Mouse (Mus musculus): ENCODE data around the gene Ccdc184. TPM values are rescaled to one million over a fixed set of nuclear protein-coding genes. Genes with fewer than 3 reads are reported as not detected.

Ccdc184 gene
- polyA plus RNA-seq, 1 experiment from 2014 or later = 1.1 TPM

DNA sequence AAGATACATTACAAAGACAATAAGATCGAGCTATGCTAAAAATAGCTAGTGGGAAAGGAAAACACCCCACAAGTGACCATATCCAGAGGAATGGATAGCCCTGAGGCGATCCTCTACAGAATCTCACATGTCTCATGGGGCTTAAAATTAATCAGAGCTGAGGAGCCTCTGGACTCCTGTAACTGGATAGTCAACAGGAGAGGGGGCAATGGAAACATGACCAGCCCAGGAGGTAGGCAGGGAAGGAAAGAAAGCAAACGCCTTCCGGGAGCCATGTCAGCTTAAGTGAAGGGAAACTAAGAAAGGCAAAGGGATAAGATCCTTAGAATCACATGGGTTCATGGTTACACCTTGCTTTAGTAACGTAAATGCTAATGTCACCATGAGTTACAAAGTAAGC is 26.1 kb upstream of the Ccdc184 start:
- no peak overlapping the region for H3K27ac ChIP-seq
- H3K9ac ChIP-seq = no peak overlapping the region
- H3K4me3 ChIP-seq = no peak overlapping the region
- WGBS = 84% methylated on average over 5 of the region's 5 CpGs
- H3K36me3 ChIP-seq = peaks cover 60% of the 10 kb centered on the region
- no peak overlapping the region for H3K4me2 ChIP-seq
- peaks cover 8% of the 10 kb centered on the region for H3K4me1 ChIP-seq
- no peak for ATAC-seq (ENCODE audit: insufficient number of reproducible peaks, insufficient read depth, low FRiP score, low TSS enrichment, low read depth)
- no peaks in the 10 kb centered on the region for H3K27me3 ChIP-seq
- no peaks in the 10 kb centered on the region for H3K9me3 ChIP-seq

DNA sequence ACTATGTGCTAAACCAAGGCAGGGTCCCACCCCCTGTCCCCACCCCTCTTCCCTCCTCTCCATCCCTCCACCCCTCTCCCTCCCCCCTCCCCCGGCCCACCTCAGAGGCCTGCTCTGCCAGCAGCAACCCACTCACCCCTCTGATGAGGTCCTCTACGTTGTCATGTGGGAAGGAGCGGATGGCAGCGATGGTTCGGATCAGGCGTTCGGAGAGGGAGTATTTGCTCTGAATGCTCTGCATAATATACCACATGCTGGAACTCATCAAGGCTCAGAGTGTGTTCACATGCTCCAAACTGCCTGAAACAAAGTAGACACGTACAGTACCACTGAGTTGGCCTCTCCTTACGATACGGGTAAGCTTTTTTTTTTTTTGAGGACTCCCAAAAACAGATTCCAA is 24.4 kb upstream of the Ccdc184 start:
- H3K9ac ChIP-seq = no peak overlapping the region
- no peak for ATAC-seq (ENCODE audit: insufficient number of reproducible peaks, insufficient read depth, low FRiP score, low TSS enrichment, low read depth)
- peaks cover 44% of the 10 kb centered on the region for H3K36me3 ChIP-seq
- H3K4me1 ChIP-seq = peaks cover 11% of the 10 kb centered on the region
- no peak overlapping the region for H3K4me2 ChIP-seq
- H3K27me3 ChIP-seq = no peaks in the 10 kb centered on the region
- no peak overlapping the region for H3K4me3 ChIP-seq
- no peaks in the 10 kb centered on the region for H3K9me3 ChIP-seq
- no peak overlapping the region for H3K27ac ChIP-seq
- WGBS = 79% methylated on average over 10 of the region's 10 CpGs

- peak overlapping the region; percentile 85 for H3K27ac ChIP-seq
- peak; percentile 62 for ATAC-seq (ENCODE audit: insufficient number of reproducible peaks, insufficient read depth, low FRiP score, low TSS enrichment, low read depth)
- peak overlapping the region; percentile 92 for H3K9ac ChIP-seq
- under 1% methylated on average over 36 of the region's 36 CpGs for WGBS
- peak overlapping the region; percentile 84 for H3K4me2 ChIP-seq
- H3K9me3 ChIP-seq = no peaks in the 10 kb centered on the region
- H3K36me3 ChIP-seq = peaks cover 22% of the 10 kb centered on the region
- peak overlapping the region; percentile 87 for H3K4me3 ChIP-seq
- peaks cover 11% of the 10 kb centered on the region for H3K4me1 ChIP-seq
- H3K27me3 ChIP-seq = no peaks in the 10 kb centered on the region
Measured at GRCm38 (mm10) chr15:98144861-98145507, 22.0 kb upstream of the Ccdc184 start.

- Histone ChIP-seq H3K4me1 (peaks cover 11% of the 10 kb centered on the region), H3K4me3 (peak overlapping the region; percentile 87), H3K36me3 (peaks cover 16% of the 10 kb centered on the region), H3K9ac (peak overlapping the region; percentile 92), H3K9me3 (no peaks in the 10 kb centered on the region), H3K27ac (peak overlapping the region; percentile 85), H3K4me2 (peak overlapping the region; percentile 84), H3K27me3 (no peaks in the 10 kb centered on the region)
- under 1% methylated on average over 38 of the region's 38 CpGs for WGBS
- peak; percentile 91 for ATAC-seq (ENCODE audit: insufficient number of reproducible peaks, insufficient read depth, low FRiP score, low TSS enrichment, low read depth)
Measured at GRCm38 (mm10) chr15:98145559-98146181, 21.3 kb upstream of the Ccdc184 start.

GRCm38 (mm10) chr15:98148356-98148755 is 18.6 kb upstream of the Ccdc184 start:
- no peak overlapping the region for H3K4me3 ChIP-seq
- ATAC-seq (ENCODE audit: insufficient number of reproducible peaks, insufficient read depth, low FRiP score, low TSS enrichment, low read depth) = no peak
- H3K4me2 ChIP-seq = no peak overlapping the region
- no peak overlapping the region for H3K9ac ChIP-seq
- no peaks in the 10 kb centered on the region for H3K9me3 ChIP-seq
- 75% methylated on average over 3 of the region's 3 CpGs for WGBS
- no peak overlapping the region for H3K27ac ChIP-seq
- H3K4me1 ChIP-seq = peaks cover 14% of the 10 kb centered on the region
- H3K36me3 ChIP-seq = no peaks in the 10 kb centered on the region
- H3K27me3 ChIP-seq = no peaks in the 10 kb centered on the region

DNA sequence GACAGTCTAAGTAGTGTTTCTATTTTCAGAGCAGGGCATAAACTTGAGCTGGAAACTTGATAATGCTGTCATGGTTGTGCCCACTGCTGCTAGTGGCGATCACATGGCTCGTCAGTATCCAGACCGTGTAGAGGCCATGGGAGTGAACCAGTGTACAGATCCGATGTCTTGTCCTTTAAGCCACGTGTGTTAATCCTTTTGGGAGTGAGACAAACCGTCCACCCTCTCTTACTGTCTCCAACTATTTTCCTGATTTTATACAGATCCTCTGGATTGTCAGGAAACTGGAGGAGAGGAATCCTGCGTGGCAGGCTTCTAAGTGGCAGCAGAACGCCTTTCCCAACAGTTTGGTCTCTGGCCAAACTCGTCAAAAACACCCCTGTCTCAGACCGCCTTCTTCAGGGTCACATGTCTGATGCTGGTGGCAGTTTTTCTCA is 17.8 kb upstream of the Ccdc184 start:
- Histone ChIP-seq H3K36me3 (no peaks in the 10 kb centered on the region), H3K27me3 (no peaks in the 10 kb centered on the region), H3K9me3 (no peaks in the 10 kb centered on the region), H3K4me1 (peaks cover 14% of the 10 kb centered on the region), H3K9ac (no peak overlapping the region), H3K4me2 (no peak overlapping the region), H3K4me3 (no peak overlapping the region), H3K27ac (no peak overlapping the region)
- WGBS = 55% methylated on average over 10 of the region's 10 CpGs
- ATAC-seq (ENCODE audit: insufficient number of reproducible peaks, insufficient read depth, low FRiP score, low TSS enrichment, low read depth) = no peak

- Histone ChIP-seq H3K4me2 (no peak overlapping the region), H3K36me3 (no peaks in the 10 kb centered on the region), H3K4me3 (no peak overlapping the region), H3K27me3 (no peaks in the 10 kb centered on the region), H3K9me3 (no peaks in the 10 kb centered on the region), H3K27ac (no peak overlapping the region), H3K4me1 (peaks cover 3% of the 10 kb centered on the region; the same call in 1 of the 2 replicates), H3K9ac (no peak overlapping the region)
- WGBS = 40% methylated on average over 7 of the region's 7 CpGs
- no peak for ATAC-seq (ENCODE audit: insufficient number of reproducible peaks, insufficient read depth, low FRiP score, low TSS enrichment, low read depth)
Measured at GRCm38 (mm10) chr15:98152916-98153315, 14.0 kb upstream of the Ccdc184 start.

DNA sequence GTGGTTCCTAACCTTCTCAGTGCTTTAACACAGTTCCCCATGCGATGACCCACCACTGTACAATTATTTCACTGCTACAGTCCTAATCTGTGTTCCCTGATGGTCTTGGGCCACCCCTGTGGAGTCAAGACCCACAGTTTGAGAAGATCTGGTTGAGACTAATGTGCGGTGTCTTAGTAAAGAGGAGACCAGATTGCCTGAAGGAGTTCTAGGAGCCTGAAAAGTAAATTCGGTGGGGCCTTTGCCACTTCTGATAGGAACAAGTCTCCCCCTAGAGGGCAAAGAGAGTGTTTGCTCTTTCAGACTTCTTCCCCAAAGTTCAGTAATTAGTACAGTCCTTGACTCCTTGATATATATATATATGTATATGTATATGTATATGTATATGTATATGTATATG is 13.3 kb upstream of the Ccdc184 start:
- no peak for ATAC-seq (ENCODE audit: insufficient number of reproducible peaks, insufficient read depth, low FRiP score, low TSS enrichment, low read depth)
- Histone ChIP-seq H3K9me3 (no peaks in the 10 kb centered on the region), H3K4me1 (peaks cover 3% of the 10 kb centered on the region; the same call in 1 of the 2 replicates), H3K27me3 (no peaks in the 10 kb centered on the region), H3K4me3 (no peak overlapping the region), H3K27ac (no peak overlapping the region), H3K36me3 (no peaks in the 10 kb centered on the region), H3K9ac (no peak overlapping the region), H3K4me2 (no peak overlapping the region)
- WGBS = 19% methylated on average over 3 of the region's 3 CpGs

DNA sequence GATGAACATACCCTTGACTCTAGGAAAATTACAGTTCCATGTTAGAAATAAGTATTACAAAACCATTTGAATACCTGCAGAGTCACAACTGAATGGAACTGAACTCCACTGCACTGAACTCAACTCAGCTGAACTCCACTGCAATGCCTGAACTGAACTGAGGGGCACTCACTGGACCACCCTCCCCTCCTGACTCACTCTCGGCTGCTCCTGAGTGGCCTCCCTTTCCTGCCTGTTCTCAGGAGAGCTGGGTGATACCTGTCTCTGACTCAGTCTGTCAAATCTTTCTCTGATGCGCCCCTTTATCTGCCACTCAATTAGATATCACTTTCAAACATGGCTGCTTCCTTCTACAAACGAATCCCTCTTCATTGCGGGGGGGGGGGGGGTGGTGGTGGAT is 12.8 kb upstream of the Ccdc184 start:
- 56% methylated on average over 4 of the region's 4 CpGs for WGBS

GRCm38 (mm10) chr15:98154631-98155030 is 12.3 kb upstream of the Ccdc184 start:
- Histone ChIP-seq H3K9ac (no peak overlapping the region), H3K27me3 (no peaks in the 10 kb centered on the region), H3K27ac (no peak overlapping the region), H3K36me3 (no peaks in the 10 kb centered on the region), H3K4me1 (peaks cover 3% of the 10 kb centered on the region; the same call in 1 of the 2 replicates), H3K4me3 (no peak overlapping the region), H3K9me3 (no peaks in the 10 kb centered on the region), H3K4me2 (no peak overlapping the region)
- no peak for ATAC-seq (ENCODE audit: insufficient number of reproducible peaks, insufficient read depth, low FRiP score, low TSS enrichment, low read depth)
- 78% methylated on average over 3 of the region's 3 CpGs for WGBS

More for the DNA sequence above, 12.8 kb upstream of the Ccdc184 start:
- Histone ChIP-seq H3K9me3 (no peaks in the 10 kb centered on the region), H3K27me3 (no peaks in the 10 kb centered on the region), H3K36me3 (no peaks in the 10 kb centered on the region), H3K4me2 (no peak overlapping the region), H3K4me3 (no peak overlapping the region), H3K9ac (no peak overlapping the region), H3K4me1 (peaks cover 3% of the 10 kb centered on the region; the same call in 1 of the 2 replicates), H3K27ac (no peak overlapping the region)
- no peak for ATAC-seq (ENCODE audit: insufficient number of reproducible peaks, insufficient read depth, low FRiP score, low TSS enrichment, low read depth)

DNA sequence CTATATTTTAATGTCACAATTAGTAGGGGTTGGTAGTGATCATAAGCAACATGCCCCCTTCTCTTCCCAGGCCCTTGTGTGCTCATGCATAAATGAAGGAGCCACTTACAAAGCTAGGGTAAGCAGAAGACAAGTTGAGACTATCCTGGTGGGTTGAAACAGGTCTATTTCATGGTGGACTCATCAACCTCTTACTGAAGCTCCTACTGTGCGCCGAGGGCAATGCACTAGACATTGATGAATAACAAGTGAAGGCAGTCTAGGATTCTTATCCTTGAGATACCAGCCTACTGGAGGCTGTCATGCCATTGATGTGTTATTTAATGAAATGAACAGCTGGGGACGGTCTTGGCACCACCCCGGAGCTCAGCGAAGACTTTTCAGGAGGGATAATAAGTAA is 11.7 kb upstream of the Ccdc184 start:
- 89% methylated on average over 5 of the region's 5 CpGs for WGBS

GRCm38 (mm10) chr15:98155944-98156343 is 11.0 kb upstream of the Ccdc184 start:
- Histone ChIP-seq H3K27me3 (no peaks in the 10 kb centered on the region), H3K9ac (no peak overlapping the region), H3K9me3 (no peaks in the 10 kb centered on the region), H3K4me3 (no peak overlapping the region), H3K4me1 (peaks cover 3% of the 10 kb centered on the region; the same call in 1 of the 2 replicates), H3K36me3 (no peaks in the 10 kb centered on the region), H3K27ac (no peak overlapping the region), H3K4me2 (no peak overlapping the region)
- ATAC-seq (ENCODE audit: insufficient number of reproducible peaks, insufficient read depth, low FRiP score, low TSS enrichment, low read depth) = no peak
- WGBS = 52% methylated on average over 4 of the region's 4 CpGs

More for the DNA sequence above, 11.7 kb upstream of the Ccdc184 start:
- H3K4me2 ChIP-seq = no peak overlapping the region
- peaks cover 3% of the 10 kb centered on the region; the same call in 1 of the 2 replicates for H3K4me1 ChIP-seq
- H3K27me3 ChIP-seq = no peaks in the 10 kb centered on the region
- H3K4me3 ChIP-seq = no peak overlapping the region
- ATAC-seq (ENCODE audit: insufficient number of reproducible peaks, insufficient read depth, low FRiP score, low TSS enrichment, low read depth) = no peak
- no peak overlapping the region for H3K9ac ChIP-seq
- no peaks in the 10 kb centered on the region for H3K9me3 ChIP-seq
- no peaks in the 10 kb centered on the region for H3K36me3 ChIP-seq
- no peak overlapping the region for H3K27ac ChIP-seq
